Mouse (Mus musculus) testis, adult 2 months (tissue): ENCODE measurements around the gene Gm47955.

ENCODE experiments used
- CTCF ChIP-seq: fragments of 200-500 bp; IDR thresholded peaks from 2 replicates; pipeline ENCODE4 v1.5.1; 2012; ENCODE audit warnings: low read depth, mild to moderate bottlenecking, inconsistent platforms, low read length, moderate library complexity; ENCODE audit not compliant: control insufficient read depth, insufficient read depth, insufficient replicate concordance
- POLR2A ChIP-seq: fragments of 200-500 bp; IDR thresholded peaks from 2 replicates; pipeline ENCODE4 v1.6.1; 2012; ENCODE audit warnings: low read depth, mild to moderate bottlenecking, inconsistent platforms, low read length, moderate library complexity; ENCODE audit not compliant: control insufficient read depth

GRCm38 (mm10) chr1:82966413-82966812 lies 6.3 kb downstream of the Gm47955 start:
- no peak for TF ChIP-seq POLR2A
- no peak for TF ChIP-seq CTCF
